Mouse (Mus musculus) neural tube, embryonic 13.5 days (tissue): Measurements from ENCODE around the gene Mysm1. TPM values are rescaled to one million over a fixed set of nuclear protein-coding genes. Genes with fewer than 3 reads are reported as not detected.

ENCODE experiments used
- ATAC-seq: fragments of 200-750 bp; cut with Nextera tagmentation; 2 replicates; pipeline ENCODE4 v1.8.0; 2017; ENCODE audit warnings: low read depth, mild to moderate bottlenecking, moderate TSS enrichment, moderate library complexity
- H3K27ac ChIP-seq: fragments of 300-500 bp; sonication (generic); replicated peaks from 2 replicates; pipeline ENCODE4 v1.5.1; 2015; ENCODE audit warnings: moderate library complexity, mild to moderate bottlenecking, inconsistent platforms
- H3K27me3 ChIP-seq: fragments of 300-500 bp; sonication (generic); 2 replicates; pipeline ENCODE4 v1.6.1; 2015; ENCODE audit warnings: mild to moderate bottlenecking, inconsistent platforms
- H3K36me3 ChIP-seq: fragments of 300-500 bp; sonication (generic); 2 replicates; pipeline ENCODE4 v1.6.1; 2015; ENCODE audit warnings: mild to moderate bottlenecking, inconsistent platforms
- H3K4me1 ChIP-seq: fragments of 300-500 bp; sonication (generic); replicated peaks from 2 replicates; pipeline ENCODE4 v1.6.1; 2015; ENCODE audit warnings: inconsistent platforms
- H3K4me2 ChIP-seq: fragments of 300-500 bp; sonication (generic); 2 replicates; pipeline ENCODE4 v1.6.1; 2015; ENCODE audit warnings: inconsistent platforms, mild to moderate bottlenecking, moderate library complexity
- H3K4me3 ChIP-seq: fragments of 300-500 bp; sonication (generic); 2 replicates; pipeline ENCODE4 v1.5.1; 2015; ENCODE audit warnings: mild to moderate bottlenecking, inconsistent platforms
- H3K9ac ChIP-seq: fragments of 300-500 bp; sonication (generic); 2 replicates; pipeline ENCODE4 v1.6.1; 2015; ENCODE audit warnings: moderate library complexity, mild to moderate bottlenecking, inconsistent platforms
- H3K9me3 ChIP-seq: fragments of 300-500 bp; sonication (generic); 2 replicates; pipeline ENCODE4 v1.6.1; 2016; ENCODE audit warnings: inconsistent platforms
- WGBS: fragments of 180-500 bp; shearing (Covaris S2); methylation state at CpG from one replicate; pipeline ENCODE4 v1.1.7; 2015; 5-methylcytosine and 5-hydroxymethylcytosine counted together
- polyA plus RNA-seq: library from polyadenylated mRNA; unstranded; fragments of >200 nt; fragmentation: Nextera tagmentation; extraction: Ambion mirVana; gene quantifications from 2 replicates; pipeline ENCODE4 v1.2.1, GENCODE M21; 2015

Mysm1 gene
- polyA plus RNA-seq, 1 experiment from 2014 or later, result 27.7 TPM

DNA sequence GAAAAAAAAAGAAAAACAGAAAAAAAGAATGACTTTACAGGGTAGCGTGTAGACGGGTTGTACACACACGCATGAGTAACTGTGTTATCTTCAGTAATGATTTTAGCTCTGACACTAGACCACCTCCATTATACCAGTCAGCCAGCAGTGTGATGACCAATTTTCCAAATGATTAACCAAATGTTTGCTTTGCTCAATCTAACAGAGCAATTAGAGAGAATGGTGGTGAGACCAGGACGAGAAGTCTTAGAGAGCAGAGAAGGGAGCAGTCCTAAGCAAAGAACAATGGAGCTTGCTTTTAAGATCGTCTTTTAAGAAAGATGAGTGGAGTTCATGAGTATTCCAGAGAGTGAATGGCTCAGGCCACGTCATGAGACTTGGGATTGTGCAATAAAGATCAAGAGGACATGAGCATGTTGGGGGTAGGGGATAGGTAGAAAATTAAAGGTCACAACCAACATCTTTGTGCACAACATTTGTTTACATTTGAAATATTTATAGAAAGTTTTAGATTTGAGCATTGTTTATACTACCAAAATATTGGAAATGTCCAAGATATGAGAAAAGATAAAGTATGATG, 26.4 kb upstream of the Mysm1 start:
- no peaks in the 10 kb centered on the region for H3K9me3 ChIP-seq
- H3K9ac ChIP-seq, result no peak overlapping the region
- ATAC-seq, result no peak
- H3K27me3 ChIP-seq, result no peaks in the 10 kb centered on the region
- no peak overlapping the region for H3K27ac ChIP-seq
- H3K4me2 ChIP-seq, result no peak overlapping the region
- H3K4me1 ChIP-seq, result no peaks in the 10 kb centered on the region; the same call in 1 of the 2 replicates
- WGBS, result 69% methylated on average over 6 of the region's 6 CpGs
- H3K36me3 ChIP-seq, result no peaks in the 10 kb centered on the region
- H3K4me3 ChIP-seq, result no peak overlapping the region

DNA sequence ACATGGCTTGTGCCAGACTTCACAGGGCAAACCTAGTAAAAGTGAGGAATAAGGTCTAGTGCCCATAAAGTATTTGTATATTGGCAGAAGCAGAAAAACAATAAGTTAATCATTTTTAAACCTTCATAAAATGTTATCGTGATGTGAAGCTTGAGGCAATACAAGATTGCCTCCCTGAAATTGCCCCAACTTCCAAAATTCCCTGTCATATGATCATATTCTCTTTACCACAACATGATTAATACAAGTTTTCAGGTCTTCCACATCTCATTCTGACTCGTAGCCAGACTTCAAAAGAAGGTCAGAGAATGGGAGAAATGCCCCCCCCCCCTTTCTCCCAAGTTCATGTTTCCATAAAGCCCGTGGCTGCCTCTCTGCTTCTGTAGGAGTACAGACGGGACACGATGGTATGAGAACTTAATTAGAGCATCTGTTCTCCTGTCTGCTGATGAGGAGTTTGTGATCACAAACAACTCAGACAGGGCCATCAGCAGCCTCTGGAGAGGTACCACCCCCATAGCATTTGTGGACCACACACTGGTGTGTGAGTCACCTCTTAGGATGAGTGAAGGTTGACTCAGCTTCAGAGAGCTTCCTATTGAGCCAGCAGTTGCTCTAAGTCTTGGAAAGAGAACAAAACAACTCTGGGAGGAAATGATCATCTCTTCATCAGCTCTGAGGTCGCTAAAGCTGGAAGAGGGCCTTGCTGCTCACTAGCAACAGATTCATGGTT, 22.3 kb upstream of the Mysm1 start:
- Histone ChIP-seq H3K4me3 (no peak overlapping the region), H3K4me2 (no peak overlapping the region), H3K27ac (no peak overlapping the region), H3K9ac (no peak overlapping the region), H3K4me1 (no peaks in the 10 kb centered on the region), H3K27me3 (no peaks in the 10 kb centered on the region), H3K36me3 (no peaks in the 10 kb centered on the region), H3K9me3 (no peaks in the 10 kb centered on the region)
- no peak for ATAC-seq
- 70% methylated on average over 6 of the region's 6 CpGs for WGBS

GRCm38 (mm10) chr4:95000147-95000546, 21.2 kb upstream of the Mysm1 start:
- H3K9ac ChIP-seq, result no peak overlapping the region
- no peak overlapping the region for H3K4me3 ChIP-seq
- no peaks in the 10 kb centered on the region for H3K27me3 ChIP-seq
- H3K4me2 ChIP-seq, result no peak overlapping the region
- H3K36me3 ChIP-seq, result no peaks in the 10 kb centered on the region
- no peaks in the 10 kb centered on the region for H3K4me1 ChIP-seq
- H3K9me3 ChIP-seq, result no peaks in the 10 kb centered on the region
- 73% methylated on average over 1 of the region's 1 CpGs for WGBS
- no peak overlapping the region for H3K27ac ChIP-seq
- no peak for ATAC-seq

- Histone ChIP-seq H3K36me3 (no peaks in the 10 kb centered on the region), H3K4me1 (no peaks in the 10 kb centered on the region), H3K4me2 (no peak overlapping the region), H3K27me3 (no peaks in the 10 kb centered on the region), H3K9me3 (no peaks in the 10 kb centered on the region), H3K4me3 (no peak overlapping the region), H3K27ac (no peak overlapping the region), H3K9ac (no peak overlapping the region)
- WGBS, result 62% methylated on average over 3 of the region's 3 CpGs
- no peak for ATAC-seq
Observed at GRCm38 (mm10) chr4:94999249-94999648, 20.3 kb upstream of the Mysm1 start.

GRCm38 (mm10) chr4:94995862-94996261, 17.0 kb upstream of the Mysm1 start:
- Histone ChIP-seq H3K36me3 (no peaks in the 10 kb centered on the region), H3K4me2 (no peak overlapping the region), H3K4me3 (no peak overlapping the region), H3K4me1 (no peaks in the 10 kb centered on the region), H3K9me3 (no peaks in the 10 kb centered on the region), H3K27ac (no peak overlapping the region), H3K9ac (no peak overlapping the region), H3K27me3 (no peaks in the 10 kb centered on the region)
- 85% methylated on average over 4 of the region's 4 CpGs for WGBS
- no peak for ATAC-seq

- no peaks in the 10 kb centered on the region for H3K9me3 ChIP-seq
- H3K4me2 ChIP-seq, result no peak overlapping the region
- 76% methylated on average over 3 of the region's 3 CpGs for WGBS
- H3K27me3 ChIP-seq, result no peaks in the 10 kb centered on the region
- no peak for ATAC-seq
- no peaks in the 10 kb centered on the region for H3K4me1 ChIP-seq
- H3K27ac ChIP-seq, result no peak overlapping the region
- H3K4me3 ChIP-seq, result no peak overlapping the region
- H3K9ac ChIP-seq, result no peak overlapping the region
- no peaks in the 10 kb centered on the region for H3K36me3 ChIP-seq
Observed at GRCm38 (mm10) chr4:94990204-94990603, 11.3 kb upstream of the Mysm1 start.

DNA sequence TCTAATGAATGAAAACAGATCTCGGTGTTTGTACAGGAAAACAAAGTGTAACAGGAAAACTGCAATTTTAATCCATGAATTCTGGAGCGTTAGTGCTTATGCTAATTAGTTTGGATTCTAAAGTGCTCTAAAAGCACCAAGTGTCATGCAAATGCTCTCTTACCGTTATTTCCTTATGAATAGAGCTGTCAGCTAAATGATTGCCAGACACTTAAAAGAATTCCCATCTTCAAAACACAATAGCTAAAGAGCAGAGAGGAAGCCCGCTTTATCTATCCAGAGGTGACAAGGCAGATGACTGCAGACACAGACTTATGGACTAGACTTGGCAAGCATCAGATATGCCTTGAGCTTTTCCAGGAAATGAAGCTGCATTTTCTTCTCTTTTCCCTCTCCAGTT, 8.8 kb upstream of the Mysm1 start:
- 29% methylated on average over 4 of the region's 4 CpGs for WGBS
- ATAC-seq, result no peak
- no peaks in the 10 kb centered on the region for H3K36me3 ChIP-seq
- no peaks in the 10 kb centered on the region for H3K4me1 ChIP-seq
- no peaks in the 10 kb centered on the region for H3K27me3 ChIP-seq
- H3K27ac ChIP-seq, result no peak overlapping the region
- no peaks in the 10 kb centered on the region for H3K9me3 ChIP-seq
- no peak overlapping the region for H3K9ac ChIP-seq
- no peak overlapping the region for H3K4me2 ChIP-seq
- H3K4me3 ChIP-seq, result no peak overlapping the region

GRCm38 (mm10) chr4:94979500-94979915, 608 bp upstream of the Mysm1 start:
- Histone ChIP-seq H3K36me3 (peaks cover 6% of the 10 kb centered on the region; the same call in 1 of the 2 replicates), H3K9me3 (no peaks in the 10 kb centered on the region), H3K9ac (peak overlapping the region; percentile 89), H3K27ac (peak overlapping the region; percentile 86), H3K4me3 (peak overlapping the region; percentile 87), H3K4me1 (peaks cover 28% of the 10 kb centered on the region), H3K4me2 (peak overlapping the region; percentile 92), H3K27me3 (no peaks in the 10 kb centered on the region)
- peak; percentile 62 for ATAC-seq
- 47% methylated on average over 4 of the region's 4 CpGs for WGBS

- Histone ChIP-seq H3K9ac (no peak overlapping the region), H3K4me3 (no peak overlapping the region), H3K27me3 (no peaks in the 10 kb centered on the region), H3K4me2 (no peak overlapping the region), H3K9me3 (no peaks in the 10 kb centered on the region), H3K36me3 (peaks cover 44% of the 10 kb centered on the region), H3K27ac (no peak overlapping the region), H3K4me1 (peaks cover 21% of the 10 kb centered on the region)
- no peak for ATAC-seq
- 84% methylated on average over 2 of the region's 2 CpGs for WGBS
Observed at GRCm38 (mm10) chr4:94973321-94973720, 5.6 kb downstream of the Mysm1 start.

DNA sequence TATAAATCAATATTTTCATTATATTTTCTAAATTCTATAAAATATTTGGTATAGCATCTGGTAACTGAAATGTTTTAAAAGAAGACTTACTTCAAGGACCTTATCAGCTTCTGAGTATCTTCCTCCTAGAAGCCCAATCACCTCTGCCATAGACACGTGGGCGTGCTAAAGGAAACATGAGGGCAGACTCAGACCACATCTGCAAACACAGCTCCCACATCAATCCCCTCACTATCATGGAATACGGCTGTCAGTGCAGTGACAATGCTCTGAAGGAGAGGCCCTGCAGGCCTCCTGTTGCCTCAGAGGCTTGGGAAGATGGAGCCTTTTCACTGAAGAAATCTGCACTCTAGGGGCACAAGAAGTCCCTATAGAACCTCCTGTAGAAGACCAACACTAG, 26.1 kb downstream of the Mysm1 start:
- WGBS, result 94% methylated on average over 3 of the region's 3 CpGs
- Histone ChIP-seq H3K4me3 (no peak overlapping the region), H3K4me1 (no peaks in the 10 kb centered on the region), H3K9me3 (no peaks in the 10 kb centered on the region), H3K36me3 (peaks cover 70% of the 10 kb centered on the region), H3K9ac (no peak overlapping the region), H3K27ac (no peak overlapping the region), H3K4me2 (no peak overlapping the region), H3K27me3 (no peaks in the 10 kb centered on the region)
- no peak for ATAC-seq

DNA sequence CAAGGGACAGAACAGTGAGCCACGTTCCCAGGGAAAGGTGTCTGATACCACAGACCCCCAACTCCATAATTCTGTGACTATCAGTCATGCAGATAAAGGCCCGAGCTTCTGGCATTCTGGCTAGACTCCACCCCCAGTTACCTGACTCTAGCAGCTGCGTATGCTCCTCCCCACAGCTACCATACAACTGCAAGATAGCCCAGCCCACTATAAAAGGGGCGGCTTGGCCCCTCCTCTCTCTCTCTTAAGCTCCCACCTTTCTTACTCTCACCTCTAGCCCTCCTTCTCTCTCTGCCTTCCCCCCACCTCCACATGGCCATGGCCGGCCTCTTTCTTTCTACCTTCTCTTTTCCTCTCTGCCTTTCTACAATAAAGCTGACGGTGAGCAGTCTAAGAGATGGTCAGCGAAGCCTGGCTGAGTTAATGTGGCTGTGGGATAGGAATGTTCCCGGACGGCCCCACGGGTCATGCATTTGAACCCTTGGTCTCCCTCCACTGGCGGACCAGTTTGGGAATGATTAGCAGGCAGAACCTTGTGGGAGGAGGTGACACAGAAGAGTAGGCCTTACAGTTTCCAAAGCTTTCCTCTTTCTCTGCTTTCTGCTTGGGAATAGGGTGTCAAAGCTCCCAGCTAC, 37.6 kb downstream of the Mysm1 start:
- 83% methylated on average over 11 of the region's 11 CpGs for WGBS

DNA sequence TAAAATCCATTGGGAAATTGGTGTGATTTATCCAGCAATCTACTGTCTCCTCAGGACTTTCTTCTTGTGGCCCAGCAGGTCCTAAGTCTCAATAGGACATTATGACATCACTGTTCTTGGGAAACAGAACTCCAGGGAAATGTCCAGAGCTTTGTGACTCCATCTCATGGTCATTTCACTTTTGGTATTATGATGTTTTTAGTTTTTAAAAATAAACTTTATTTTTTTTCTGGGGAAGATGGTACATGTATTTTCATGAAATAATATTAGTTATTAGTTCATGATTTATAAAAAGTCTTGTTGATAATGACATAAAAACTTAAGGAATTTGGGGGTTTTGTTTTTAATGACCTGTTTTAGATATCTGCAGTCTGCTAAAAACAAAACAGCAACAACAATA, 50.2 kb downstream of the Mysm1 start, which contains the start of gene Eqtn:
Gene Eqtn, minus strand, starts transcription at position 101 of the 400 bp plus-strand sequence.
- Histone ChIP-seq H3K27ac (no peak within 1 kb of the TSS), H3K36me3 (no peaks in the 10 kb centered on the region), H3K9ac (no peak within 1 kb of the TSS), H3K4me3 (no peak within 1 kb of the TSS), H3K9me3 (no peaks in the 10 kb centered on the region), H3K4me1 (no peaks in the 10 kb centered on the region), H3K4me2 (no peak within 1 kb of the TSS), H3K27me3 (no peaks in the 10 kb centered on the region)
- no peak for ATAC-seq

More for the DNA sequence above, 37.6 kb downstream of the Mysm1 start:
- no peak overlapping the region for H3K4me2 ChIP-seq
- H3K27ac ChIP-seq, result no peak overlapping the region
- H3K4me3 ChIP-seq, result no peak overlapping the region
- H3K36me3 ChIP-seq, result peaks cover 51% of the 10 kb centered on the region
- ATAC-seq, result no peak
- H3K27me3 ChIP-seq, result no peaks in the 10 kb centered on the region
- H3K4me1 ChIP-seq, result no peaks in the 10 kb centered on the region
- H3K9ac ChIP-seq, result no peak overlapping the region
- no peaks in the 10 kb centered on the region for H3K9me3 ChIP-seq
